Mouse (Mus musculus): Measurements from ENCODE around the gene Olfr1466.

Olfr1466 gene

GRCm38 (mm10) chr19:13338562-13338961, at the start of gene Olfr1466:
Olfr1466 (plus strand) TSS chr19:13338862.
- no peak for DNase-seq

DNA sequence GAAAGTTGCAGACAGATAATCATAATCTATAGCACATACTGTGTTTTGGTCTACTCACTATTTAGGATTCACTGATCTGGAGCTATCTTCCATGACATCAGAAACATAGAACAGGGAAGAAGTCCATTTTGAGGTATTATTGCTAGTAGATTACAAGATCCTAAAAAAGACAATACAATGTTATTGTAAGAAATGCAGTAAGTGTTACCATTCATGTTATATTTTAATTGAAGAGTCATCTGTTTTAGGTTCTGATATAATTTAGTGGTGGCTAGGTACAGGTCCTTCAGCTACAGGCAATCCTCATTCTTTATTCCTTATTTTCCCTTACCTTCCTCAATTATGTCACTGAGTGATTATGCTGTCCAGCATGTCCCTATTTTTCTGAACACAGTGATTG, 23.2 kb upstream of the Olfr1466 start, which contains the start of gene Olfr1465:
Olfr1465 (minus strand) TSS at position 101 of the 400 bp plus-strand sequence.
- DNase-seq, result no peak

DNA sequence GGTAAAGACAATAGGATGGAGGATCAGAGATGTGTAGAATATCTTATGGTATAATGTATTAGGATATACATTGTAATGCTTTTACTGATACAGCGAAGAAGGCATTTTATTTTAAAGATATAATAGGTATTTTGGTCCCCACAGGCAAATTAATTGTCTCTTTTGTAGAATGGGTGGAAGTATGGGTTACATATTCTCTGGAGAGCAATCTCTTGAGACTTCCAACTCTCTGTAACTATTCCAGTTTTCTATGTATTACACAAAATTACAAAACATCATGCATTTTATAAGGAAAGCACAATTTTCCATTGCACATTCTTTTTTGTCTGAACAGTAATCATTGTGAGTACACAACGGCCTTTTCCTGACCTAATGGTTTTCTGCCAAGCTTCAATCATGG, 23.3 kb downstream of the Olfr1466 start, which contains the start of gene Olfr1467:
Olfr1467 (plus strand) TSS at position 301 of the 400 bp plus-strand sequence.
- no peak for DNase-seq

All from cerebellum, postnatal 14 days (tissue).